Mouse (Mus musculus): ENCODE measurements at regions not wholly inside any gene's neighbourhood (a gene's known extent, or its start where the extent isn't known, plus 50 kb on each side); places are given as distances from the start of the nearest gene placed in this dataset.

DNA sequence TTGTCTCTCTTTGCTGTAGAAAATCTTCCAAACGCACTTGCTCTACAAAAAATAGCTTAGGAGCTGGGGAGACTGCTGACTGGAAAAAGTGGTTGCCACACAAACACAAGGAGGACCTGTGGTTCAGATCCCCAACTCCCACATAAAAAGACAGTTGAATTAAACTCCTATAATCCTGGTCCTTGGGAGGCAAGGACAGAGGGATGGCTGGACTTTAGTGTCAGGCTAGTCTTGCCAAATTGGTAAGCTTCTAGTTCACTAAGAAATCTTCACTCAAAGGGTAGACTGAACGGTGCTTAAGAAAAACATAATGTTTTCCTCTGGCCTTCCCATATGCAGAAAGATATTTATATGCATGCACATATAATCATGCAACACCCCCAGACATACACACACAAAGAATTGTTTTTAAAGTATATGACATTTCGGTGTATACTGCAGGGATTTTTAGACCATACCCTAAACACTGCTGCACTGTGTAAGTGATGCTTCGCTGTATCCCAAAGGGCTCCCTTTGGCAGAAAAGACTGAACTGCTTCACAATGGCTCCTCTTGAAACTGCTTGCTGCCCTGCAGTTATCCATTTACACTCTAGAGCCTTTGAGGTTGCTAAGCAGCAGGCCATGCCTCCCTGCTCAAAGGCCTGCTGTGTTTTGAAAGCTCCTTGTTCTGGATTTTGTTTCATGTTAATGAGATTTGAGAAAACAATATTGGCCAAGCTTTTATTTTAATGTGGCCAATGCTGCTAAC is 1299.3 kb downstream of the Zfp704 start:
- H3K9ac ChIP-seq = no peak overlapping the region
- no peaks in the 10 kb centered on the region for H3K36me3 ChIP-seq (ENCODE audit: insufficient read depth)
- DNase-seq = peak; percentile 50
- H3K27me3 ChIP-seq (ENCODE audit: insufficient read depth, low read length) = no peaks in the 10 kb centered on the region
- 18% methylated on average over 4 of the region's 4 CpGs for WGBS
- no peak overlapping the region for H3K4me2 ChIP-seq (ENCODE audit: low read depth)
- H3K9me3 ChIP-seq (ENCODE audit: low read length) = no peaks in the 10 kb centered on the region
- no peaks in the 10 kb centered on the region for H3K4me1 ChIP-seq (ENCODE audit: insufficient read depth)
- no peak for TF ChIP-seq CTCF (IDR thresholded peaks at IDR 0.05; ENCODE audit: low read depth)
- peak; percentile 96 for ATAC-seq
- H3K27ac ChIP-seq (ENCODE audit: low read depth, low read length) = no peak overlapping the region
- H3K4me3 ChIP-seq (ENCODE audit: low read depth, low read length) = no peak overlapping the region

GRCm38 (mm10) chr3:8307296-8307695 is 1302.6 kb downstream of the Zfp704 start:
- H3K27me3 ChIP-seq (ENCODE audit: insufficient read depth, low read length) = no peaks in the 10 kb centered on the region
- no peak for TF ChIP-seq CTCF (IDR thresholded peaks at IDR 0.05; ENCODE audit: low read depth)
- H3K4me3 ChIP-seq (ENCODE audit: low read depth, low read length) = no peak overlapping the region
- no peak for ATAC-seq
- no peak for DNase-seq
- H3K36me3 ChIP-seq (ENCODE audit: insufficient read depth) = no peaks in the 10 kb centered on the region
- no peaks in the 10 kb centered on the region for H3K4me1 ChIP-seq (ENCODE audit: insufficient read depth)
- H3K9me3 ChIP-seq (ENCODE audit: low read length) = no peaks in the 10 kb centered on the region
- WGBS = 76% methylated on average over 3 of the region's 3 CpGs
- H3K27ac ChIP-seq (ENCODE audit: low read depth, low read length) = no peak overlapping the region
- H3K4me2 ChIP-seq (ENCODE audit: low read depth) = no peak overlapping the region
- no peak overlapping the region for H3K9ac ChIP-seq

GRCm38 (mm10) chr3:8304784-8305183 is 1305.1 kb downstream of the Zfp704 start:
- no peak for TF ChIP-seq CTCF (IDR thresholded peaks at IDR 0.05; ENCODE audit: low read depth)
- H3K27ac ChIP-seq (ENCODE audit: low read depth, low read length) = no peak overlapping the region
- ATAC-seq (no peak), DNase-seq (no peak)
- no peak overlapping the region for H3K9ac ChIP-seq
- H3K27me3 ChIP-seq (ENCODE audit: insufficient read depth, low read length) = no peaks in the 10 kb centered on the region
- no peaks in the 10 kb centered on the region for H3K36me3 ChIP-seq (ENCODE audit: insufficient read depth)
- H3K4me1 ChIP-seq (ENCODE audit: insufficient read depth) = no peaks in the 10 kb centered on the region
- no peak overlapping the region for H3K4me2 ChIP-seq (ENCODE audit: low read depth)
- H3K9me3 ChIP-seq (ENCODE audit: low read length) = no peaks in the 10 kb centered on the region
- H3K4me3 ChIP-seq (ENCODE audit: low read depth, low read length) = no peak overlapping the region

- Histone ChIP-seq H3K9me3 (ENCODE audit: low read length) (no peaks in the 10 kb centered on the region), H3K4me2 (ENCODE audit: low read depth) (no peak overlapping the region), H3K9ac (no peak overlapping the region), H3K27me3 (ENCODE audit: insufficient read depth, low read length) (no peaks in the 10 kb centered on the region), H3K36me3 (ENCODE audit: insufficient read depth) (no peaks in the 10 kb centered on the region), H3K27ac (ENCODE audit: low read depth, low read length) (no peak overlapping the region), H3K4me3 (ENCODE audit: low read depth, low read length) (no peak overlapping the region), H3K4me1 (ENCODE audit: insufficient read depth) (no peaks in the 10 kb centered on the region)
- no peak for DNase-seq
- TF ChIP-seq CTCF (IDR thresholded peaks at IDR 0.05; ENCODE audit: low read depth) = no peak
- 81% methylated on average over 1 of the region's 1 CpGs for WGBS
- ATAC-seq = no peak
These were observed 1316.8 kb downstream of the Zfp704 start for GRCm38 (mm10) chr3:8293036-8293435.

DNA sequence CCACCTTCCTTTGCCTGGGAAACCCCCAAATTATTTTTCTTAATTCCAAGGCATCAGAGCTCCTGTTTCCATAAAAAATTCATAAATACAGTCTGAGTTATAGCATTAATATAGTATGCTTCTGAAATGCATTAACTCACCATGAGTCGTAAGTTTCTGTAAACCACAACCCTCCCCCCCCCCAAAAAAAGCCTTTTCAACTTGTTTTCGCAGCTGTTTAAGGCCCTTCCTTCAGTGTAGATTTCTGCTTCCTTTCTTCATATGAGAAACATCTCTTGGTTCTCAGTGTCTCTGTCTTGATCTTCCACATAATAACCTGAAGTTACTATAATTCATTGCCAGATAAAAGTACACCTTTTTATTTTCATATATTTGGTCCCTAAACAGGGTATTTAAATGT is 1320.3 kb downstream of the Zfp704 start:
- TF ChIP-seq CTCF (IDR thresholded peaks at IDR 0.05; ENCODE audit: low read depth) = no peak
- Histone ChIP-seq H3K36me3 (ENCODE audit: insufficient read depth) (no peaks in the 10 kb centered on the region), H3K9ac (no peak overlapping the region), H3K9me3 (ENCODE audit: low read length) (no peaks in the 10 kb centered on the region), H3K27me3 (ENCODE audit: insufficient read depth, low read length) (no peaks in the 10 kb centered on the region), H3K4me3 (ENCODE audit: low read depth, low read length) (no peak overlapping the region), H3K4me2 (ENCODE audit: low read depth) (no peak overlapping the region), H3K27ac (ENCODE audit: low read depth, low read length) (no peak overlapping the region), H3K4me1 (ENCODE audit: insufficient read depth) (no peaks in the 10 kb centered on the region)
- DNase-seq = no peak
- 89% methylated on average over 2 of the region's 2 CpGs for WGBS
- ATAC-seq = no peak

- no peaks in the 10 kb centered on the region for H3K9me3 ChIP-seq (ENCODE audit: low read length)
- WGBS = 66% methylated on average over 1 of the region's 1 CpGs
These were observed 1321.4 kb downstream of the Zfp704 start for GRCm38 (mm10) chr3:8288437-8288836.

GRCm38 (mm10) chr3:8284655-8285428 is 1325.0 kb downstream of the Zfp704 start:
- ATAC-seq (no peak), DNase-seq (no peak)
- 73% methylated on average over 14 of the region's 14 CpGs for WGBS

More at GRCm38 (mm10) chr3:8288437-8288836, 1321.4 kb downstream of the Zfp704 start:
- Histone ChIP-seq H3K27me3 (ENCODE audit: insufficient read depth, low read length) (no peaks in the 10 kb centered on the region), H3K4me3 (ENCODE audit: low read depth, low read length) (no peak overlapping the region), H3K4me1 (ENCODE audit: insufficient read depth) (no peaks in the 10 kb centered on the region), H3K27ac (ENCODE audit: low read depth, low read length) (no peak overlapping the region), H3K9ac (no peak overlapping the region), H3K36me3 (ENCODE audit: insufficient read depth) (no peaks in the 10 kb centered on the region), H3K4me2 (ENCODE audit: low read depth) (no peak overlapping the region)
- no peak for TF ChIP-seq CTCF (IDR thresholded peaks at IDR 0.05; ENCODE audit: low read depth)
- DNase-seq = no peak
- ATAC-seq = no peak

More at GRCm38 (mm10) chr3:8284655-8285428, 1325.0 kb downstream of the Zfp704 start:
- H3K9me3 ChIP-seq (ENCODE audit: low read length) = no peaks in the 10 kb centered on the region
- no peak overlapping the region for H3K4me2 ChIP-seq (ENCODE audit: low read depth)
- no peak overlapping the region for H3K9ac ChIP-seq
- no peaks in the 10 kb centered on the region for H3K27me3 ChIP-seq (ENCODE audit: insufficient read depth, low read length)
- H3K27ac ChIP-seq (ENCODE audit: low read depth, low read length) = no peak overlapping the region
- H3K4me1 ChIP-seq (ENCODE audit: insufficient read depth) = no peaks in the 10 kb centered on the region
- no peaks in the 10 kb centered on the region for H3K36me3 ChIP-seq (ENCODE audit: insufficient read depth)
- H3K4me3 ChIP-seq (ENCODE audit: low read depth, low read length) = no peak overlapping the region
- TF ChIP-seq CTCF (IDR thresholded peaks at IDR 0.05; ENCODE audit: low read depth) = no peak

Measured in forebrain, postnatal 0 days (tissue).